Comparison of ENCODE assay signal across 12 mouse cellular contexts in genomic region chr10:79820782-79821181, GRCm38 (mm10). TPM values are rescaled to one million over a fixed set of nuclear protein-coding genes. Genes with fewer than 3 reads are reported as not detected.
DNase-seq lines count a peak whose midpoint lies in the region; ATAC-seq lines count a peak whose summit lies in the region.
"Had no signal": no experiment of that assay in that cellular context is flagged by ENCODE, and none has a peak within 500 bp of the region (broad histone marks: within the 10 kb centered on the region; RNA-seq: fewer than 3 reads in every experiment).

Misp (plus strand) TSS chr10:79820989.

- no peak within 1 kb of the TSS for H3K4me2 ChIP-seq in neural tube, embryonic 13.5 days
- H3K4me2 ChIP-seq in intestine, embryonic 14.5 days (ENCODE audit: low read length), result peak within 1 kb of the TSS; percentile 42

- WGBS in neural tube, embryonic 13.5 days, result 66% methylated on average over 11 of the region's 11 CpGs
- 57% methylated on average over 11 of the region's 11 CpGs for WGBS in intestine, embryonic 14.5 days

- peaks cover 22% of the 10 kb centered on the region; the same call in 1 of the 2 replicates for H3K4me1 ChIP-seq in neural tube, embryonic 13.5 days (replicated peaks)
- no peaks in the 10 kb centered on the region; the same call in 1 of the 2 replicates for H3K4me1 ChIP-seq in intestine, embryonic 14.5 days (replicated peaks; ENCODE audit: control insufficient read depth, insufficient read depth, low read length)

- no peak for DNase-seq in neural tube, embryonic 10.5 days (ENCODE audit: extremely low spot score, low spot score)
- no peak for DNase-seq in intestine, embryonic 14.5 days (ENCODE audit: low spot score)
- DNase-seq in kidney, postnatal 14 days, result peak; percentile 73
- no peak for DNase-seq in adrenal gland, adult (ENCODE audit: inconsistent age in 2 of 2, low spot score in 1 of 2)
- no peak for DNase-seq in spleen, adult 12 weeks (ENCODE audit: low spot score)
- no peak for DNase-seq in heart, postnatal 4 days
- DNase-seq: adrenal gland, adult 2 months had no signal

- no peak within 1 kb of the TSS for H3K4me3 ChIP-seq in neural tube, embryonic 13.5 days
- H3K4me3 ChIP-seq in intestine, embryonic 14.5 days (ENCODE audit: low read depth, low read length), result peak within 1 kb of the TSS; percentile 21; the same call in 1 of the 2 replicates
- H3K4me3 ChIP-seq: embryonic facial prominence, embryonic 12.5 days; heart, embryonic 10.5 days had no signal

- peaks cover 57% of the 10 kb centered on the region for H3K36me3 ChIP-seq in neural tube, embryonic 13.5 days
- peaks cover 21% of the 10 kb centered on the region for H3K36me3 ChIP-seq in intestine, embryonic 14.5 days (ENCODE audit: control insufficient read depth, insufficient read depth, low read length)
- H3K36me3 ChIP-seq: G1E had no signal

- H3K9me3 ChIP-seq in neural tube, embryonic 13.5 days, result no peaks in the 10 kb centered on the region
- H3K9me3 ChIP-seq in intestine, embryonic 14.5 days (ENCODE audit: control insufficient read depth, low read length), result no peaks in the 10 kb centered on the region
- H3K9me3 ChIP-seq: embryonic facial prominence, embryonic 12.5 days; G1E; heart, embryonic 10.5 days had no signal

- ATAC-seq in neural tube, embryonic 13.5 days (ENCODE audit: low read depth), result no peak
- ATAC-seq in intestine, embryonic 14.5 days (replicated peaks; ENCODE audit: low FRiP score, low TSS enrichment, low read depth), result no peak
- ATAC-seq: hindbrain, embryonic 16.5 days had no signal

- H3K9ac ChIP-seq in neural tube, embryonic 13.5 days, result no peak within 1 kb of the TSS
- H3K9ac ChIP-seq in intestine, embryonic 14.5 days (ENCODE audit: low read length), result no peak within 1 kb of the TSS
- H3K9ac ChIP-seq: embryonic facial prominence, embryonic 12.5 days had no signal

- no peaks in the 10 kb centered on the region for H3K27me3 ChIP-seq in neural tube, embryonic 13.5 days
- no peaks in the 10 kb centered on the region for H3K27me3 ChIP-seq in intestine, embryonic 14.5 days (replicated peaks; ENCODE audit: control insufficient read depth, insufficient read depth, low read length)
- H3K27me3 ChIP-seq: embryonic facial prominence, embryonic 12.5 days had no signal

- H3K27ac ChIP-seq in neural tube, embryonic 13.5 days (replicated peaks), result 0 out of 2 replicates have a peak within 1 kb of the TSS, but pooled peaks have one; percentile 59
- H3K27ac ChIP-seq in intestine, embryonic 14.5 days (ENCODE audit: low read depth), result peak within 1 kb of the TSS; percentile 81

RNA-seq across cellular contexts. Expression of gene Misp, which starts in this region (rescaled TPM):
- polyA plus RNA-seq in neural tube, embryonic 13.5 days (2015; fragmentation: Nextera tagmentation; extraction: Ambion mirVana), result 2.1 and 2.5 TPM in 2 replicates
- polyA plus RNA-seq in intestine, embryonic 14.5 days (2014; fragmentation: Nextera tagmentation; extraction: Ambion mirVana), result 78.3 and 87.9 TPM in 2 replicates
- total RNA-seq in heart, postnatal 4 days (2021), result under 1 TPM; 0.14 to 0.45 TPM
- polyA plus RNA-seq: G1E had no signal

Comparison
In these comparisons a context has a peak if more than half of its experiments do, and no peak if none do; other contexts are left out.
1. RNA of gene Misp (polyA plus RNA-seq): 78.3 to 87.9 TPM in intestine, embryonic 14.5 days; 2.1 to 2.5 TPM in neural tube, embryonic 13.5 days; every median in the first group is over 10 times any median in the second.